Mouse (Mus musculus): ENCODE measurements at regions not wholly inside any gene's neighbourhood (a gene's known extent, or its start where the extent isn't known, plus 50 kb on each side); places are given as distances from the start of the nearest gene placed in this dataset.
"Not testable (repeated sequence)": the region's sequence is repeated elsewhere in the genome, so short reads cannot be mapped to it uniquely, and the experiment has no call there.

- ATAC-seq (replicated peaks; ENCODE audit: insufficient number of reproducible peaks, low FRiP score, low TSS enrichment, low read depth), result no peak
- DNase-seq (ENCODE audit: low spot score), result no peak
- no peak overlapping the region for H3K4me2 ChIP-seq (ENCODE audit: low read depth, low read length)
- H3K27ac ChIP-seq (replicated peaks; ENCODE audit: low read depth, low read length), result no peak overlapping the region
- H3K36me3 ChIP-seq (replicated peaks; ENCODE audit: control insufficient read depth, insufficient read depth, low read depth, low read length), result no peaks in the 10 kb centered on the region
- no peaks in the 10 kb centered on the region for H3K9me3 ChIP-seq (replicated peaks; ENCODE audit: control insufficient read depth, low read length)
- H3K4me3 ChIP-seq (ENCODE audit: low read depth, low read length), result no peak overlapping the region
- no peaks in the 10 kb centered on the region for H3K4me1 ChIP-seq (ENCODE audit: control insufficient read depth, insufficient read depth, low read length)
- H3K9ac ChIP-seq (replicated peaks; ENCODE audit: low read length), result no peak overlapping the region
- H3K27me3 ChIP-seq (ENCODE audit: control insufficient read depth, insufficient read depth, low read length), result no peaks in the 10 kb centered on the region
- WGBS, result 70% methylated on average over 2 of the region's 2 CpGs
Observed at GRCm38 (mm10) chr3:15022773-15023172, 136.7 kb downstream of the Car2 start.

DNA sequence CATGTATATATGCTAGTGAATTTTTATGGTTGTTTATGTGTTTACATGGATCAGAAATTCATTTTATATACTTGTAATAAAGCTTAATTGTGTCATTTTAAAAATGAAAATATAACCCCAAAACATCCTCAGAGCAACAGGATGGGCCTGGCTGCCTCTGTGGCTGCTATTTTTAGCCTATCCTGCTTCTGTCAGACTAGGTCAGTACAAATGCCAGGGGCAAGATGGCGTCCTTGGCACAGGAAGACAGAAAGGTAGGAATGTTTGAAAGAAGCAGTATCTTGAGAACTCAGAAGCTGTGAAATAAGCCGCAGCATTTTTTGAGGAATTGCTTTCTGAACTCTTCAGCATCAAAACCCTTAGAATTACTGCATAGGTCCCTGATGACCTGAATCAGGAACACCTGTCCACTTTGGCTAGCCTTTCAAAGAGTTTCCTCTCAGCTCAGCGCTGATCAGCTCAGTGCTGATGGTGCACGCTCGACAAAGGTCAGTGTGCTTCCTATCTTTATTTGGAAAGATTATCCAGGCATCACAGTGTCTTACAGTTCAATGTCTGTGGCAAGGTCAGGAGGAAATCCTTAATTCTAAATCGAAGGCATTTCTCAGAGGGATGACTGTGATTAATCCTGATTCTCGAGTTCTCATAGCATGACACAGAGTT, 154.9 kb downstream of the Car2 start:
- no peak for DNase-seq (ENCODE audit: low spot score)
- 60% methylated on average over 7 of the region's 7 CpGs for WGBS

GRCm38 (mm10) chr3:15053968-15054367, 167.9 kb downstream of the Car2 start:
- DNase-seq (ENCODE audit: low spot score) (no peak), ATAC-seq (replicated peaks; ENCODE audit: insufficient number of reproducible peaks, low FRiP score, low TSS enrichment, low read depth) (no peak)
- H3K9ac ChIP-seq (replicated peaks; ENCODE audit: low read length), result no peak overlapping the region
- no peak overlapping the region for H3K4me3 ChIP-seq (ENCODE audit: low read depth, low read length)
- no peaks in the 10 kb centered on the region for H3K36me3 ChIP-seq (replicated peaks; ENCODE audit: control insufficient read depth, insufficient read depth, low read depth, low read length)
- H3K27ac ChIP-seq (replicated peaks; ENCODE audit: low read depth, low read length), result no peak overlapping the region
- 84% methylated on average over 3 of the region's 3 CpGs for WGBS
- no peaks in the 10 kb centered on the region for H3K4me1 ChIP-seq (ENCODE audit: control insufficient read depth, insufficient read depth, low read length)
- H3K27me3 ChIP-seq (ENCODE audit: control insufficient read depth, insufficient read depth, low read length), result no peaks in the 10 kb centered on the region
- no peak overlapping the region for H3K4me2 ChIP-seq (ENCODE audit: low read depth, low read length)
- H3K9me3 ChIP-seq (replicated peaks; ENCODE audit: control insufficient read depth, low read length), result no peaks in the 10 kb centered on the region

More for the DNA sequence above, 154.9 kb downstream of the Car2 start:
- Histone ChIP-seq H3K36me3 (replicated peaks; ENCODE audit: control insufficient read depth, insufficient read depth, low read depth, low read length) (no peaks in the 10 kb centered on the region), H3K9ac (replicated peaks; ENCODE audit: low read length) (no peak overlapping the region), H3K27ac (replicated peaks; ENCODE audit: low read depth, low read length) (no peak overlapping the region), H3K4me1 (ENCODE audit: control insufficient read depth, insufficient read depth, low read length) (no peaks in the 10 kb centered on the region), H3K9me3 (replicated peaks; ENCODE audit: control insufficient read depth, low read length) (no peaks in the 10 kb centered on the region), H3K4me3 (ENCODE audit: low read depth, low read length) (no peak overlapping the region), H3K27me3 (ENCODE audit: control insufficient read depth, insufficient read depth, low read length) (no peaks in the 10 kb centered on the region), H3K4me2 (ENCODE audit: low read depth, low read length) (no peak overlapping the region)
- no peak for ATAC-seq (replicated peaks; ENCODE audit: insufficient number of reproducible peaks, low FRiP score, low TSS enrichment, low read depth)

DNA sequence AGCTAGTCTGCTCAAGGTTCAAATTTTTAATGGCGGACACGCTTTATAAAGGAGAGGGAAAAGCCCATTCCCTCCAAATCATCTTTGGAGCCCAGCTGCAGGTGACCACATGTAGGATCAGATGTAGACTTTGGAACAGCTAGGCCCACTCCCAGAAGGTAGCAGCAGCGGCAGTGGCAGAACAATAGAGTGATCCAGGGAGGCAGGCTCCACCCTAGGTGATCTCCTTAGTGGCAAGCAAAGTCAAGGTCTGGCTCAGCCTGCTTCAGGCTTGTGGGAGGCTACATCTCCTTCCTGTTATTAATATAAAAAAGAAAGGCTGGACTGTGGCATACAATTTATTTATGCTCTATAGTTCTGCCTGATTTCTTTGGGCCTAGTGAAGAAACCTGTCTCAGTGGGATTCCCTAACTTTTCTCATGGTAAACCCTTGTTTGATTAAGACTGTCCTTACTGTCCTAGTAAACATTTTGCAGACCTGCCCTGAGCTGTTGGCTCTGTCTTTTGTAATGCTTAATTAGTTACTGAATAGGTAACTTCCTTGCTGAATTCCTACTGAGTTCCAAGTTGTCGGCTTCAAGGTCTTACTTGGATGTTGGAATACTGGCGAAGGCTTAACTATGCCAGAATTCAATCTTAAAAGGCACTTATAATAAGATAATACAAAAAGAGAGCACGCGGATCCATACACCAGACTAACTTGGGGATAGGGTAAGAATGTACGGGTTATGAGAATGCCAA, 169.6 kb downstream of the Car2 start:
- not testable (repeated sequence) for H3K36me3 ChIP-seq (replicated peaks; ENCODE audit: control insufficient read depth, insufficient read depth, low read depth, low read length); DNase-seq (ENCODE audit: low spot score); H3K27me3 ChIP-seq (ENCODE audit: control insufficient read depth, insufficient read depth, low read length); H3K4me3 ChIP-seq (ENCODE audit: low read depth, low read length); ATAC-seq (replicated peaks; ENCODE audit: insufficient number of reproducible peaks, low FRiP score, low TSS enrichment, low read depth); H3K27ac ChIP-seq (replicated peaks; ENCODE audit: low read depth, low read length); H3K9ac ChIP-seq (replicated peaks; ENCODE audit: low read length); H3K9me3 ChIP-seq (replicated peaks; ENCODE audit: control insufficient read depth, low read length); H3K4me1 ChIP-seq (ENCODE audit: control insufficient read depth, insufficient read depth, low read length); H3K4me2 ChIP-seq (ENCODE audit: low read depth, low read length)
- WGBS, result 94% methylated on average over 8 of the region's 8 CpGs

GRCm38 (mm10) chr3:15056788-15057585, 170.9 kb downstream of the Car2 start:
- DNase-seq (ENCODE audit: low spot score); H3K27ac ChIP-seq (replicated peaks; ENCODE audit: low read depth, low read length); H3K9ac ChIP-seq (replicated peaks; ENCODE audit: low read length); H3K9me3 ChIP-seq (replicated peaks; ENCODE audit: control insufficient read depth, low read length); H3K4me1 ChIP-seq (ENCODE audit: control insufficient read depth, insufficient read depth, low read length); H3K27me3 ChIP-seq (ENCODE audit: control insufficient read depth, insufficient read depth, low read length); H3K4me2 ChIP-seq (ENCODE audit: low read depth, low read length); ATAC-seq (replicated peaks; ENCODE audit: insufficient number of reproducible peaks, low FRiP score, low TSS enrichment, low read depth); H3K36me3 ChIP-seq (replicated peaks; ENCODE audit: control insufficient read depth, insufficient read depth, low read depth, low read length); H3K4me3 ChIP-seq (ENCODE audit: low read depth, low read length): not testable (repeated sequence)
- 86% methylated on average over 5 of the region's 5 CpGs for WGBS

- no peak for ATAC-seq (replicated peaks; ENCODE audit: insufficient number of reproducible peaks, low FRiP score, low TSS enrichment, low read depth)
Observed at GRCm38 (mm10) chr3:15065681-15066080, 179.6 kb downstream of the Car2 start.

GRCm38 (mm10) chr3:15068256-15068655, 182.2 kb downstream of the Car2 start:
- Histone ChIP-seq H3K9me3 (replicated peaks; ENCODE audit: control insufficient read depth, low read length) (no peaks in the 10 kb centered on the region), H3K36me3 (replicated peaks; ENCODE audit: control insufficient read depth, insufficient read depth, low read depth, low read length) (no peaks in the 10 kb centered on the region), H3K4me1 (ENCODE audit: control insufficient read depth, insufficient read depth, low read length) (no peaks in the 10 kb centered on the region), H3K4me3 (ENCODE audit: low read depth, low read length) (no peak overlapping the region), H3K27me3 (ENCODE audit: control insufficient read depth, insufficient read depth, low read length) (no peaks in the 10 kb centered on the region), H3K9ac (replicated peaks; ENCODE audit: low read length) (no peak overlapping the region), H3K4me2 (ENCODE audit: low read depth, low read length) (no peak overlapping the region), H3K27ac (replicated peaks; ENCODE audit: low read depth, low read length) (no peak overlapping the region)
- WGBS, result 77% methylated on average over 3 of the region's 3 CpGs
- DNase-seq (ENCODE audit: low spot score) (no peak), ATAC-seq (replicated peaks; ENCODE audit: insufficient number of reproducible peaks, low FRiP score, low TSS enrichment, low read depth) (no peak)

More at GRCm38 (mm10) chr3:15065681-15066080, 179.6 kb downstream of the Car2 start:
- Histone ChIP-seq H3K4me2 (ENCODE audit: low read depth, low read length) (no peak overlapping the region), H3K4me1 (ENCODE audit: control insufficient read depth, insufficient read depth, low read length) (no peaks in the 10 kb centered on the region), H3K36me3 (replicated peaks; ENCODE audit: control insufficient read depth, insufficient read depth, low read depth, low read length) (no peaks in the 10 kb centered on the region), H3K27me3 (ENCODE audit: control insufficient read depth, insufficient read depth, low read length) (no peaks in the 10 kb centered on the region), H3K27ac (replicated peaks; ENCODE audit: low read depth, low read length) (no peak overlapping the region), H3K9me3 (replicated peaks; ENCODE audit: control insufficient read depth, low read length) (no peaks in the 10 kb centered on the region), H3K4me3 (ENCODE audit: low read depth, low read length) (no peak overlapping the region), H3K9ac (replicated peaks; ENCODE audit: low read length) (no peak overlapping the region)
- WGBS, result 91% methylated on average over 3 of the region's 3 CpGs
- DNase-seq (ENCODE audit: low spot score), result no peak
